Mouse (Mus musculus): ENCODE results near the gene Zfp277.

GRCm38 (mm10) chr12:40463828-40464227, 18.1 kb upstream of the Zfp277 start:
- no peak for TF ChIP-seq CTCF (IDR thresholded peaks at IDR 0.05; ENCODE audit: insufficient read depth, low read length)
- no peak for TF ChIP-seq POLR2A (IDR thresholded peaks at IDR 0.05; ENCODE audit: borderline replicate concordance, extremely low read depth, low read depth, low read length)

Measured in lung, adult 2 months (tissue).